Mouse (Mus musculus): ENCODE results near the gene Camk2g. TPM values are rescaled to one million over a fixed set of nuclear protein-coding genes. Genes with fewer than 3 reads are reported as not detected.

Gene Camk2g
- polyA plus RNA-seq, 1 experiment = 57.2 TPM

DNA sequence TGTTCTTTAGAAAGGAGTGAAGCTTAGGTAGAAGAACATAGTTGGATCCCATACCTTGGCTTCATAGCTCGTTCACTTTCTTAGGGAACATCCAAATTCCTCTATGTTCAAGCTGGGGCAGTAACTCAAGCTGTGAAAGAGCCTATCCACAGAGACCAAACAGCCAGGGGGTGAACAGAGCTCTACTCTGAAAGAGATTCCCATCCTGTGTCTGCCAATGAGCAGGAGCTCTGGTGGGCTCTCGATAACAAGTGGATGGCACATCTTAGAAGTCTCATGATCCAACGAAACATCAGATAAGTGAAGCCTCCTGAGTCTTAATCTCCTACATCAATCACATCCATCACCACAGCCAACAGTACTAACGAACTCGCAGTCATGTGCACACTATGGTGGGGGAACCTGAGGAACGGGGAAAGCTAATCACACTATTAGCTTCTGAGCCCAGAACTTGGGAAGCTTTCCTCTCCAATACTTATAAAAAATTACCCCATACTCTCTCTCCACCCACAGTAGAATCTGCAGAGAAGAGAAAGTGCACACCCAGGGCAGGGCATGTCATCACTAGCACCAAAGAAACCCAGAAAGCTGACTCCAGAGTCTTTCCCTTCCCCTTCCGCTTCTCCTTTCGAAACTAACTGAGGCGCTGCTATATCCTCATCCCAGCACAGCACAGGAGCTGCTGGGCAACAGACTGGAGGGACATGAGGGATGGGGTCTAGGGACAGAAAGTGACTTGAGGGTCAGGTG, 62.9 kb downstream of the Camk2g start:
- no peak for TF ChIP-seq MYOG (IDR thresholded peaks at IDR 0.05; ENCODE audit: control insufficient read depth in 1 of 3, insufficient read depth in 1 of 3, insufficient read length in 2 of 3, low read depth in 2 of 3)
- TF ChIP-seq TCF12 (IDR thresholded peaks at IDR 0.05; ENCODE audit: insufficient read depth, poor library complexity, severe bottlenecking) = no peak
- TF ChIP-seq POLR2A (IDR thresholded peaks at IDR 0.05; ENCODE audit: insufficient read length, low read depth) = no peak
- no peak for TF ChIP-seq POLR2AphosphoS2 (IDR thresholded peaks at IDR 0.05; ENCODE audit: insufficient read length, low read depth)
- no peak for TF ChIP-seq TCF3 (IDR thresholded peaks at IDR 0.05; ENCODE audit: insufficient read length, low read depth)
- no peak for TF ChIP-seq REST (IDR thresholded peaks at IDR 0.05; ENCODE audit: insufficient read depth, insufficient read length)
- TF ChIP-seq CEBPB (IDR thresholded peaks at IDR 0.05; ENCODE audit: insufficient read depth, poor library complexity, severe bottlenecking) = no peak
- no peak for TF ChIP-seq E2F4 (IDR thresholded peaks at IDR 0.05; ENCODE audit: insufficient read depth)
- H3ac ChIP-seq (ENCODE audit: control insufficient read depth, insufficient read length) = no peak overlapping the region
- H3K36me3 ChIP-seq (ENCODE audit: control insufficient read depth, insufficient read depth) = peaks cover 37% of the 10 kb centered on the region
- no peaks in the 10 kb centered on the region for H3K27me3 ChIP-seq (ENCODE audit: control insufficient read depth, insufficient read depth, insufficient read length)
- H3K4me3 ChIP-seq = no peak overlapping the region
- H3K79me2 ChIP-seq (ENCODE audit: control insufficient read depth, insufficient read depth) = no peaks in the 10 kb centered on the region
- H3K4me2 ChIP-seq (ENCODE audit: low read depth) = no peak overlapping the region

- no peak overlapping the region for H3K4me3 ChIP-seq
- no peak overlapping the region for H3ac ChIP-seq (ENCODE audit: control insufficient read depth, insufficient read length)
- peaks cover 33% of the 10 kb centered on the region for H3K36me3 ChIP-seq (ENCODE audit: control insufficient read depth, insufficient read depth)
- no peak for TF ChIP-seq MYOD1 (IDR thresholded peaks at IDR 0.05; ENCODE audit: control insufficient read depth in 1 of 3, insufficient read length in 2 of 3, low read depth in 2 of 3)
- TF ChIP-seq TCF12 (IDR thresholded peaks at IDR 0.05; ENCODE audit: insufficient read depth, poor library complexity, severe bottlenecking) = no peak
- H3K4me2 ChIP-seq (ENCODE audit: low read depth) = no peak overlapping the region
- no peaks in the 10 kb centered on the region for H3K27me3 ChIP-seq (ENCODE audit: control insufficient read depth, insufficient read depth, insufficient read length)
- H3K79me2 ChIP-seq (ENCODE audit: control insufficient read depth, insufficient read depth) = no peaks in the 10 kb centered on the region
Observed at GRCm38 (mm10) chr14:20729871-20730270, 64.0 kb downstream of the Camk2g start.

DNA sequence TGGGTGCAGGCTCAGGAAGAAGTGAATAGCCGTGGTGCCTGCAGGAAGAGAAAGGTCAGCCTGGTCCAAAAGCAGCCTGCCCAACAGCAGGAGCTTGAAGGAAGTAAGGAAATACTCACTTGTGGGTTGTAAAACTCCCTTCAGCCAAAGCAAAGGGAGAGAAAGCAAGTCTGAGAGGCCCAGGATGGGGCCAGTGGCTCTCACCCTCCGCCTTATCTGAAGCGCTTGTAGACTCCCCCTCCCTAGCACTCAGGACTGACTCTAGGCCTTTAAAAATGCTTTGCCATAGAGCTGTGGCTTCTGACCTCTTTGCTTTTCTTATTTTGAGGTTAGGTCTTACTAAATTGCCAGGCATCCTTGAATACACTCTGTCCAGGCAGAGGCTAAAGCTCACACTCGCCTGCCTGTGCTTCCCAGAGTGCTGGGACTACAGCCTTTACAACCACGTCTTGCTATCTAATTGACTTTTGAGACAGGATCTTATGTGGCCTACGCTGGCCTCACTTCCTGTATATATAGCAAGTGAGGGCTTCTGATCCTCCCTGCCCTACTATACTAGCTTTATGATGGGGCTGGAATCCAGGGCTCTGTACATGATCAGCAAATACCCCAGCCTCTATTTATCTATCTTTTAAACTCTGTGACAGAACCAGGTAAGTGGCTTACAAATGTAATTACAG, 68.1 kb downstream of the Camk2g start:
- Histone ChIP-seq H3K4me3 (no peak overlapping the region), H3K4me2 (ENCODE audit: low read depth) (no peak overlapping the region), H3ac (ENCODE audit: control insufficient read depth, insufficient read length) (no peak overlapping the region), H3K79me2 (ENCODE audit: control insufficient read depth, insufficient read depth) (no peaks in the 10 kb centered on the region), H3K36me3 (ENCODE audit: control insufficient read depth, insufficient read depth) (peaks cover 41% of the 10 kb centered on the region), H3K27me3 (ENCODE audit: control insufficient read depth, insufficient read depth, insufficient read length) (no peaks in the 10 kb centered on the region)
- TF ChIP-seq POLR2AphosphoS2 (IDR thresholded peaks at IDR 0.05; ENCODE audit: insufficient read length, low read depth) (no peak), CEBPB (IDR thresholded peaks at IDR 0.05; ENCODE audit: insufficient read depth, poor library complexity, severe bottlenecking) (no peak), MYOD1 (IDR thresholded peaks at IDR 0.05; ENCODE audit: control insufficient read depth in 1 of 3, insufficient read length in 2 of 3, low read depth in 2 of 3) (no peak), REST (IDR thresholded peaks at IDR 0.05; ENCODE audit: insufficient read depth, insufficient read length) (no peak), E2F4 (IDR thresholded peaks at IDR 0.05; ENCODE audit: insufficient read depth) (no peak), TCF3 (IDR thresholded peaks at IDR 0.05; ENCODE audit: insufficient read length, low read depth) (no peak), SRF (IDR thresholded peaks at IDR 0.05; ENCODE audit: control insufficient read depth, insufficient read length, low read depth) (no peak), POLR2A (IDR thresholded peaks at IDR 0.05; ENCODE audit: insufficient read length, low read depth) (no peak), MAX (IDR thresholded peaks at IDR 0.05; ENCODE audit: low read depth) (no peak), TCF12 (IDR thresholded peaks at IDR 0.05; ENCODE audit: insufficient read depth, poor library complexity, severe bottlenecking) (no peak), USF1 (IDR thresholded peaks at IDR 0.05; ENCODE audit: low read depth) (no peak), MYOG (IDR thresholded peaks at IDR 0.05; ENCODE audit: control insufficient read depth in 1 of 3, insufficient read depth in 1 of 3, insufficient read length in 2 of 3, low read depth in 2 of 3) (no peak)

DNA sequence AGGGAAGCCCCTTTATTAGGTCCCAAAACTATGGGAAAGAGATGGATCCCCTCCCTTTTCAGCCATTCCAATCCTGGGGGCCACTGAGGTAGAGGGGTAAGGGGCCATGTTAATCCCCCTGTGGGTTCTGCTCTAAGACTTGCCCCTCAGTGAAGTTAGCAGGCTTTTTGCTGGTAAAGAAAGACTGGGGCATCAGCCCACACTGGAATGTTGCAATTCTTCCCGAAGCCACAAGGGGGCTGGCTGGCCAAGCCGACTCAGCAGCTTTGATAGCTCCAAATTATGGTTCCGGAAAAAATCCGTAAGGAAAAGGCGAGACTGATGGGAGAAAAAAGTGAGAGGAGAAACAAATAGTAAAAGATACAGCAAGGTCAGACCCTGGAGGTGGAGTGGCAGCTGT, 69.8 kb downstream of the Camk2g start:
- no peaks in the 10 kb centered on the region for H3K27me3 ChIP-seq (ENCODE audit: control insufficient read depth, insufficient read depth, insufficient read length)
- no peak overlapping the region for H3K4me3 ChIP-seq
- TF ChIP-seq CEBPB (IDR thresholded peaks at IDR 0.05; ENCODE audit: insufficient read depth, poor library complexity, severe bottlenecking) (no peak), MAX (IDR thresholded peaks at IDR 0.05; ENCODE audit: low read depth) (no peak), TCF3 (IDR thresholded peaks at IDR 0.05; ENCODE audit: insufficient read length, low read depth) (no peak), POLR2AphosphoS2 (IDR thresholded peaks at IDR 0.05; ENCODE audit: insufficient read length, low read depth) (no peak), TCF12 (IDR thresholded peaks at IDR 0.05; ENCODE audit: insufficient read depth, poor library complexity, severe bottlenecking) (no peak), MYOG (IDR thresholded peaks at IDR 0.05; ENCODE audit: control insufficient read depth in 1 of 3, insufficient read depth in 1 of 3, insufficient read length in 2 of 3, low read depth in 2 of 3) (no peak), E2F4 (IDR thresholded peaks at IDR 0.05; ENCODE audit: insufficient read depth) (no peak), POLR2A (IDR thresholded peaks at IDR 0.05; ENCODE audit: insufficient read length, low read depth) (no peak)
- H3K79me2 ChIP-seq (ENCODE audit: control insufficient read depth, insufficient read depth) = no peaks in the 10 kb centered on the region
- no peak overlapping the region for H3K4me2 ChIP-seq (ENCODE audit: low read depth)
- no peak overlapping the region for H3ac ChIP-seq (ENCODE audit: control insufficient read depth, insufficient read length)
- H3K36me3 ChIP-seq (ENCODE audit: control insufficient read depth, insufficient read depth) = peaks cover 52% of the 10 kb centered on the region

DNA sequence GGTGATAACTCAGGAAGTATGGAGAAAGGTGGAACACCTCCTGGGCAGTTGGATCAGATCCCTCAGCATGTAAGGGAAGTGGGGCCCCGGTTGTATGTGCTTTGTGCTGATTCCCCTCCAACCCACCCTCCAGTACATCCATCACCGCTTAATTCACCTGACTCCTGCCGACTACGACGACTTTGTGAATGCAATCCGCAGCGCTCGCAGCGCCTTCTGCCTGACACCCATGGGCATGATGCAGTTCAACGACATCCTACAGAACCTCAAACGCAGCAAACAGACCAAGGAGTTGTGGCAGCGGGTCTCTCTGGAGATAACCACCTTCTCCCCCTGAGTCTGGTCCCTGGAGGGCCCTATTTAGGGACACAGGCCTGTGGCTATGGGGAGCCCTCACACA, 70.9 kb downstream of the Camk2g start:
- Histone ChIP-seq H3ac (ENCODE audit: control insufficient read depth, insufficient read length) (no peak overlapping the region), H3K36me3 (ENCODE audit: control insufficient read depth, insufficient read depth) (peaks cover 45% of the 10 kb centered on the region), H3K4me3 (no peak overlapping the region), H3K4me2 (ENCODE audit: low read depth) (no peak overlapping the region), H3K27me3 (ENCODE audit: control insufficient read depth, insufficient read depth, insufficient read length) (no peaks in the 10 kb centered on the region), H3K79me2 (ENCODE audit: control insufficient read depth, insufficient read depth) (no peaks in the 10 kb centered on the region)
- TF ChIP-seq MYOG (IDR thresholded peaks at IDR 0.05; ENCODE audit: control insufficient read depth in 1 of 3, insufficient read depth in 1 of 3, insufficient read length in 2 of 3, low read depth in 2 of 3) (no peak), TCF12 (IDR thresholded peaks at IDR 0.05; ENCODE audit: insufficient read depth, poor library complexity, severe bottlenecking) (no peak), TCF3 (IDR thresholded peaks at IDR 0.05; ENCODE audit: insufficient read length, low read depth) (no peak)

Measured in myocyte (in vitro differentiated cells).